Mouse (Mus musculus) liver, embryonic 14.5 days (tissue): ENCODE data around the gene Bmp7. TPM values are rescaled to one million over a fixed set of nuclear protein-coding genes. Genes with fewer than 3 reads are reported as not detected.

Source experiments
- ATAC-seq: fragments of 200-750 bp; cut with Nextera tagmentation; 2 replicates; pipeline ENCODE4 v1.8.0; 2017; ENCODE audit warnings: moderate number of reproducible peaks, mild to moderate bottlenecking, moderate library complexity; ENCODE audit not compliant: insufficient read depth
- DNase-seq, 3 experiments: peaks; one replicate each; pipeline ENCODE4 v3.0.0-alpha.2; 2012 to 2013; ENCODE audit warnings: low read depth in 3 of 3, low spot score in 3 of 3
- H3K27ac ChIP-seq: fragments of 300-500 bp; sonication (generic); 2 replicates; pipeline ENCODE4 v1.5.1; 2014; ENCODE audit warnings: moderate library complexity, mild to moderate bottlenecking, control low read depth, inconsistent platforms
- H3K27me3 ChIP-seq: fragments of 300-500 bp; sonication (generic); 2 replicates; pipeline ENCODE4 v1.6.1; 2014; ENCODE audit warnings: mild to moderate bottlenecking, low read length, moderate library complexity; ENCODE audit not compliant: control insufficient read depth, insufficient read depth
- H3K36me3 ChIP-seq: fragments of 300-500 bp; sonication (generic); replicated peaks from 2 replicates; pipeline ENCODE4 v1.6.1; 2014; ENCODE audit warnings: low read depth; ENCODE audit not compliant: control insufficient read depth, insufficient read depth
- H3K4me1 ChIP-seq, 2 experiments: fragments of 200-500 bp in 1 of 2; fragments of 300-500 bp in 1 of 2; sonication (generic) in 1 of 2; replicated peaks; 2 replicates each; pipeline ENCODE4 v1.6.1; 2012 to 2014; ENCODE audit warnings: antibody characterized with exemption in 1 of 2, inconsistent platforms in 1 of 2, low read length in 1 of 2; ENCODE audit not compliant: control insufficient read depth in 2 of 2, insufficient read depth in 2 of 2
- H3K4me2 ChIP-seq: fragments of 300-500 bp; sonication (generic); 2 replicates; pipeline ENCODE4 v1.6.1; 2014; ENCODE audit warnings: low read depth, mild to moderate bottlenecking, control low read depth, moderate library complexity
- H3K4me3 ChIP-seq, 2 experiments: fragments of 200-500 bp in 1 of 2; fragments of 300-500 bp in 1 of 2; sonication (generic) in 1 of 2; 2 replicates each; pipeline ENCODE4 v1.5.1; 2012 to 2014; ENCODE audit warnings: low read depth in 2 of 2, low read length in 2 of 2, mild to moderate bottlenecking in 2 of 2, control low read depth in 1 of 2, inconsistent platforms in 1 of 2, moderate library complexity in 1 of 2; ENCODE audit not compliant: insufficient read depth in 1 of 2
- H3K9ac ChIP-seq: fragments of 300-500 bp; sonication (generic); replicated peaks from 2 replicates; pipeline ENCODE4 v1.6.1; 2014; ENCODE audit warnings: mild to moderate bottlenecking, control low read depth, moderate library complexity
- H3K9me3 ChIP-seq: fragments of 300-500 bp; sonication (generic); 2 replicates; pipeline ENCODE4 v1.6.1; 2016; ENCODE audit warnings: low read length, mixed read lengths; ENCODE audit not compliant: control insufficient read depth
- CTCF ChIP-seq: IDR thresholded peaks from 2 replicates; pipeline ENCODE4 v1.5.1; 2016; ENCODE audit warnings: antibody characterized with exemption, low read depth, control low read depth
- EP300 ChIP-seq: IDR thresholded peaks from 2 replicates; pipeline ENCODE4 v1.6.1; 2016; ENCODE audit warnings: antibody characterized with exemption, low read depth
- WGBS: fragments of 180-500 bp; shearing (Covaris S2); extraction: QIAGEN DNeasy Blood & Tissue Kit; methylation state at CpG from one replicate; pipeline ENCODE4 v1.1.7; 2014; ENCODE audit not compliant: insufficient replicate concordance; 5-methylcytosine and 5-hydroxymethylcytosine counted together
- polyA plus RNA-seq, 2 experiments: library from polyadenylated mRNA; depleted of rRNA in 1 of 2; stranded (reverse) in 1 of 2; unstranded in 1 of 2; fragments of >200 nt; fragmentation: Nextera tagmentation in 1 of 2; extraction: Ambion mirVana in 1 of 2; gene quantifications; 2 replicates each; pipeline versions ENCODE4 v1.2.1 to v1.2.3; 2012 to 2014

The Bmp7 gene
- polyA plus RNA-seq, 2 experiments = 1.7 to 1.8 TPM

GRCm38 (mm10) chr2:172860593-172860992, 79.5 kb downstream of the Bmp7 start:
- no peak for ATAC-seq
- no peak overlapping the region for H3K4me2 ChIP-seq
- no peaks in the 10 kb centered on the region for H3K36me3 ChIP-seq
- TF ChIP-seq CTCF (no peak), EP300 (no peak)
- no peak overlapping the region for H3K9ac ChIP-seq
- H3K27ac ChIP-seq = no peak overlapping the region
- WGBS = 63% methylated on average over 8 of the region's 8 CpGs
- peaks cover 3% of the 10 kb centered on the region; the same call in 1 of the 2 replicates for H3K27me3 ChIP-seq
- H3K4me1 ChIP-seq = no peaks in the 10 kb centered on the region
- H3K4me3 ChIP-seq = no peak overlapping the region
- DNase-seq = no peak
- H3K9me3 ChIP-seq = no peaks in the 10 kb centered on the region

GRCm38 (mm10) chr2:172860104-172860503, 80.0 kb downstream of the Bmp7 start:
- H3K4me3 ChIP-seq = no peak overlapping the region
- no peak for ATAC-seq
- H3K9me3 ChIP-seq = no peaks in the 10 kb centered on the region
- H3K9ac ChIP-seq = no peak overlapping the region
- 56% methylated on average over 7 of the region's 7 CpGs for WGBS
- H3K27me3 ChIP-seq = peaks cover 3% of the 10 kb centered on the region; the same call in 1 of the 2 replicates
- TF ChIP-seq EP300 (no peak), CTCF (no peak)
- no peak overlapping the region for H3K27ac ChIP-seq
- no peaks in the 10 kb centered on the region for H3K36me3 ChIP-seq
- H3K4me1 ChIP-seq = no peaks in the 10 kb centered on the region
- no peak for DNase-seq
- H3K4me2 ChIP-seq = no peak overlapping the region

GRCm38 (mm10) chr2:172857048-172857447, 83.1 kb downstream of the Bmp7 start:
- no peak for DNase-seq
- Histone ChIP-seq H3K27ac (no peak overlapping the region), H3K27me3 (no peaks in the 10 kb centered on the region), H3K4me3 (no peak overlapping the region), H3K4me1 (no peaks in the 10 kb centered on the region), H3K4me2 (no peak overlapping the region), H3K9ac (no peak overlapping the region), H3K9me3 (no peaks in the 10 kb centered on the region), H3K36me3 (no peaks in the 10 kb centered on the region)
- ATAC-seq = no peak
- WGBS = 50% methylated on average over 10 of the region's 10 CpGs
- TF ChIP-seq EP300 (no peak), CTCF (no peak)

- no peak for TF ChIP-seq EP300
- no peak for TF ChIP-seq CTCF
- H3K4me3 ChIP-seq = no peak overlapping the region
- no peaks in the 10 kb centered on the region for H3K27me3 ChIP-seq
- DNase-seq = no peak
- ATAC-seq = no peak
- WGBS = 34% methylated on average over 2 of the region's 2 CpGs
- no peaks in the 10 kb centered on the region for H3K9me3 ChIP-seq
- H3K4me2 ChIP-seq = no peak overlapping the region
- no peaks in the 10 kb centered on the region for H3K36me3 ChIP-seq
- H3K4me1 ChIP-seq = no peaks in the 10 kb centered on the region
- H3K27ac ChIP-seq = no peak overlapping the region
- H3K9ac ChIP-seq = no peak overlapping the region
These were observed 83.6 kb downstream of the Bmp7 start for GRCm38 (mm10) chr2:172856549-172856948.

- Histone ChIP-seq H3K4me3 (no peak overlapping the region), H3K9me3 (no peaks in the 10 kb centered on the region), H3K4me1 (no peaks in the 10 kb centered on the region), H3K9ac (no peak overlapping the region), H3K27me3 (no peaks in the 10 kb centered on the region), H3K4me2 (no peak overlapping the region), H3K27ac (no peak overlapping the region), H3K36me3 (no peaks in the 10 kb centered on the region)
- 53% methylated on average over 2 of the region's 2 CpGs for WGBS
- DNase-seq = no peak
- TF ChIP-seq EP300 = no peak
- no peak for TF ChIP-seq CTCF
- ATAC-seq = no peak
These were observed 86.0 kb downstream of the Bmp7 start for GRCm38 (mm10) chr2:172854136-172854535.

GRCm38 (mm10) chr2:172851773-172852172, 88.3 kb downstream of the Bmp7 start:
- H3K27ac ChIP-seq = no peak overlapping the region
- ATAC-seq = no peak
- no peaks in the 10 kb centered on the region for H3K36me3 ChIP-seq
- no peak for DNase-seq
- no peak overlapping the region for H3K4me3 ChIP-seq
- H3K4me1 ChIP-seq = no peaks in the 10 kb centered on the region
- TF ChIP-seq EP300 = no peak
- TF ChIP-seq CTCF = no peak
- no peaks in the 10 kb centered on the region for H3K9me3 ChIP-seq
- no peaks in the 10 kb centered on the region for H3K27me3 ChIP-seq
- H3K9ac ChIP-seq = no peak overlapping the region
- H3K4me2 ChIP-seq = no peak overlapping the region
- WGBS = 47% methylated on average over 11 of the region's 11 CpGs
